Mouse (Mus musculus) midbrain, embryonic 10.5 days (tissue): ENCODE measurements around the gene 4930432M17Rik. TPM values are rescaled to one million over a fixed set of nuclear protein-coding genes. Genes with fewer than 3 reads are reported as not detected.

ENCODE experiments used
- DNase-seq: peaks from one replicate; pipeline ENCODE4 v3.0.0-alpha.2; 2017; ENCODE audit warnings: low spot score
- H3K27ac ChIP-seq: fragments of 300-500 bp; sonication (generic); replicated peaks from 2 replicates; pipeline ENCODE4 v1.5.1; 2016; ENCODE audit warnings: mild to moderate bottlenecking
- H3K27me3 ChIP-seq: fragments of 300-500 bp; sonication (generic); 2 replicates; pipeline ENCODE4 v1.6.1; 2016; ENCODE audit warnings: low read depth, mild to moderate bottlenecking; ENCODE audit not compliant: poor library complexity, severe bottlenecking
- H3K36me3 ChIP-seq: fragments of 300-500 bp; sonication (generic); 2 replicates; pipeline ENCODE4 v1.6.1; 2016; ENCODE audit warnings: mild to moderate bottlenecking, moderate library complexity
- H3K4me1 ChIP-seq: fragments of 300-500 bp; sonication (generic); 2 replicates; pipeline ENCODE4 v1.6.1; 2016
- H3K4me3 ChIP-seq: fragments of 300-500 bp; sonication (generic); 2 replicates; pipeline ENCODE4 v1.5.1; 2016; ENCODE audit warnings: mild to moderate bottlenecking, moderate library complexity
- H3K9me3 ChIP-seq: fragments of 300-500 bp; sonication (generic); replicated peaks from 2 replicates; pipeline ENCODE4 v1.6.1; 2016; ENCODE audit warnings: mild to moderate bottlenecking
- WGBS: fragments of 180-500 bp; shearing (Covaris S2); methylation state at CpG from one replicate; pipeline ENCODE4 v1.1.7; 2016; 5-methylcytosine and 5-hydroxymethylcytosine counted together
- polyA plus RNA-seq: library from polyadenylated mRNA; unstranded; fragments of >200 nt; fragmentation: Nextera tagmentation; extraction: Ambion mirVana; gene quantifications from 2 replicates; pipeline ENCODE4 v1.2.1, GENCODE M21; 2016

Gene 4930432M17Rik
- polyA plus RNA-seq, 1 experiment from 2014 or later: not detected

DNA sequence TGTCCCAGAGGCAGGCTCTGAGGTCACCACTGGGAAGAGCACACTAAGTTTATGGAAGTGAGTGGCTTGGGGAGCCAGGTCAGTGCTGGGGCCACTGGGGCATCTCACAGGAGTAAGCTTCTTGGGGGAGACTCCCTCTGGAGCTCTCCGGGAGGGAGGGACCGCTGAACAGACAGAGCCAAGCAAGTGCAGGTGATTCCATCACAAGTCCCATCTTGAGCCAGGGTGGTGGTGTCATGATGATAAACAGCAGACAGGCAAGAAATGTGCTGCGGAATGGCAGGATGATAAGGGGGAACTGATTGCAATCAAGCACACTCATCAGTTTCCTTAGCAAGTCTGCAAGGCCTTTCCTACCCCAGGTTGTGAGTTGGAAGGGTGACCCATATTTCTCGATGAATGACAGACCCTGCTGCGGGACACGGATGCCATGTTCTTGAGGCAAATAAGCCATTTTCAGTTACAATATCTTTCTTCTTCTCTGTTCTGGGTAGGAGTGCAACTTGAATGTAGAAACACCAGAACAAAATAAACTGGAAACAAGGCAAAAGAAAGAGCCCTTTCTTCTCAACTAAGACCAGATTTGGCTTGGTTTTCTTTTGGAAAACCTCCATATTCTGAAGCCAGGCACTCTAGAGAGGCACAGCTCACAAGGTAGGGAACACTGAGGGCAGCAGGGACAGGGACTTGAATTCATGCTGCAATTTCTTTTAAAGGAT is 45.3 kb downstream of the 4930432M17Rik start:
- no peaks in the 10 kb centered on the region for H3K36me3 ChIP-seq
- peaks cover 10% of the 10 kb centered on the region; the same call in 1 of the 2 replicates for H3K4me1 ChIP-seq
- H3K27me3 ChIP-seq: peaks cover 19% of the 10 kb centered on the region
- H3K9me3 ChIP-seq: no peaks in the 10 kb centered on the region
- H3K4me3 ChIP-seq: no peak overlapping the region
- no peak overlapping the region for H3K27ac ChIP-seq
- no peak for DNase-seq
- 92% methylated on average over 6 of the region's 6 CpGs for WGBS

DNA sequence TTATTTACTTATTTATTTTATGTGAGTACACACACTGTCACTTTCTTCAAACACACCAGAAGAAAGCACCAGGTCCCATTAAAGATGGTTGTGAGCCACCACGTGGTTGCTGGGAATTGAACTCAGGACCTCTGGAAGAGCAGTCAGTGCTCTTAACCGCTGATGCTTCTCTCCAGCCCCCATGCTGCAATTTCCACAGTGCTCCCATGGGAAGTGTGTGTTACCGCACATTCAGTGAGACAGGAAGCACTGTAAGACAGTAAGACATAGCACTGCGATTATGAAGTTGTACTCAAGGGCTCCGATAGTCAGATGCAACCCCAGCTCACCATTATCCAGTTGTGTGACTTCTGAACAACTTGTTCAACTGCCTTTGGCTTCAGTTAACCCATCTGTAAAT is 45.9 kb downstream of the 4930432M17Rik start:
- no peaks in the 10 kb centered on the region for H3K9me3 ChIP-seq
- no peak overlapping the region for H3K4me3 ChIP-seq
- WGBS: 88% methylated on average over 5 of the region's 5 CpGs
- H3K36me3 ChIP-seq: no peaks in the 10 kb centered on the region
- no peak overlapping the region for H3K27ac ChIP-seq
- no peak for DNase-seq
- H3K4me1 ChIP-seq: peaks cover 16% of the 10 kb centered on the region
- H3K27me3 ChIP-seq: peaks cover 24% of the 10 kb centered on the region

DNA sequence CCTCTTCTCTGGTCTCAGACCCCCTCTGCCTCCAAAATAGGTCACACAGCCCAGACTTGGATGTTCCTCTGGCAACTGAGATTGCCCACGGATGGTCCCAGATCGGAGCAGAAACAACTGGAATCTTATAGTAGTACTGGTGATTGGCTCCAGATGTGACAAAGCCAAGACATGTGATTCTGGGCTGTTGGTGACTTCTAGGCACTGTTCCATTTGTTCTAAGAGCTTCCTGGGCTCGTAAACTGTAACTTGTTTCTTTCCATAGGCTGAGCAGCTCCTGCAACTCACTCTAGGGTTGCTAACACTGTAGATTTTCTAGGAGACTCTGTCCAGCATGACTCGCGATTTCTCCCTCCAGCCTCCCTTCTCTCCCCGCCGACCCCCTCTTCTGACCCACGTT is 48.1 kb downstream of the 4930432M17Rik start:
- no peak overlapping the region for H3K4me3 ChIP-seq
- WGBS: 77% methylated on average over 8 of the region's 8 CpGs
- no peaks in the 10 kb centered on the region for H3K9me3 ChIP-seq
- H3K36me3 ChIP-seq: no peaks in the 10 kb centered on the region
- peaks cover 45% of the 10 kb centered on the region for H3K27me3 ChIP-seq
- DNase-seq: no peak
- peaks cover 34% of the 10 kb centered on the region for H3K4me1 ChIP-seq
- H3K27ac ChIP-seq: no peak overlapping the region; the same call in 1 of the 2 replicates

DNA sequence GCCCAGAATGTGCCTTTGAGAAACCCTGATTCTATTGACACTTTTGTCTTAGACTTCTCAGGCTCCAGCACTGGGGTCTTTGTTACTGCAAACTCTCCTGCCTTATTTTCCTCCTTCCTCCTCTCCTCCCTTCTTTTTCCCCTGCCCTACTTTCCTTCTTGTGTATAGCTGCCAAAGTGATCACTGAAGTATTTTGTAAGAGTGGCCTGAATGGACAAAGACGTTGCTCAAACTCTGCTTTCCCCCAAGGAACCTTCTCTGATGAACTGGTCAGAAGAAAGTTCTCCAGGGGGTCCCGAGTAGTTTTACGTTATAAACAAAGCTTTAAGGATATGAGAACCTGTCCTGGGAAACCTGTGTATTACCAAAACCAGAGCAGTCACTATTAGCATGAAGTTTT is 49.1 kb downstream of the 4930432M17Rik start:
- Histone ChIP-seq H3K36me3 (no peaks in the 10 kb centered on the region), H3K9me3 (no peaks in the 10 kb centered on the region), H3K4me3 (no peak overlapping the region), H3K4me1 (peaks cover 44% of the 10 kb centered on the region), H3K27me3 (peaks cover 56% of the 10 kb centered on the region), H3K27ac (no peak overlapping the region)
- 82% methylated on average over 3 of the region's 3 CpGs for WGBS
- DNase-seq: no peak

DNA sequence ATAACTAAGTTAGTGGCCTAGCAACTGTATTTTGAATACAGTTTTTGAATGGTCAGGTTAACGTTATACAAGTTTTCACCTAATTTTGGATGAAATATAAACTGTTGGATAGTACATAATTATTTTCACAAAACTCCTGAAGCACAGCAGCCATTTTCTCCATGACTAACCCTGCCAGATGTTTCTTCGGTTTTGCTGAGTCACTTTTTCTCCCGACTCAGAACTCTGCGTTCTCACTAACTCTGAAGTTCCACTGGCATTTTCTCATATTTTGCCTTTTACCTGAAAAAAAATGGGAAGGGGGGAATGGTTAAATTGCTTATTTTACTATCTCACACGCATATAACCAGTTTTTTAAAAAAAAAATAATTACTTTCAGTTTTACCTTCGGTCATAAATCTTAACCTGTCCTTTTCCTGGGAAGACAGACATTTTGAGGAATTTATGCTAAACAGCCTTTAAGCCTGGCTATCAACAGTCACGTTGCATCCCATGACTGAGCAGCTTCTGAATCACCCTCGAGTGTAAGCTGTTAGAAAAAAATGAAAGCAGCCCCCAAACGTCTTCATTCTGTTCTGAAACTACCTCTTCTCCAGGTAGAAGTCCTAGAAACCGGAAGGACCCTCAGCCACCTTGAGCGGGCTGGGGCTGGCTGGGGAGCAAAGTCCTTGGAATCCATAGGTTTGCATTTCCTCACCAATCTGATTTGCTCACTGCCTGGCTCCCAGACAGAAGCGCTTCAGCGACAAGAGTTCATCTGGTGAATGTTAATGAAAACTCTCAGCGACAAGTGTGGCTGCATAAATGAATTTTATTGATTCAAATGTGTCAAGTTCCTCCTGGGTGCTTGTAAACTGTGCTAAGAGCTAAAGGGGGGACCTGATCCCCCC is 50.5 kb downstream of the 4930432M17Rik start:
- Histone ChIP-seq H3K36me3 (no peaks in the 10 kb centered on the region), H3K27ac (no peak overlapping the region), H3K27me3 (peaks cover 69% of the 10 kb centered on the region), H3K4me3 (no peak overlapping the region), H3K9me3 (no peaks in the 10 kb centered on the region), H3K4me1 (peaks cover 45% of the 10 kb centered on the region)
- DNase-seq: no peak
- WGBS: 58% methylated on average over 14 of the region's 14 CpGs

DNA sequence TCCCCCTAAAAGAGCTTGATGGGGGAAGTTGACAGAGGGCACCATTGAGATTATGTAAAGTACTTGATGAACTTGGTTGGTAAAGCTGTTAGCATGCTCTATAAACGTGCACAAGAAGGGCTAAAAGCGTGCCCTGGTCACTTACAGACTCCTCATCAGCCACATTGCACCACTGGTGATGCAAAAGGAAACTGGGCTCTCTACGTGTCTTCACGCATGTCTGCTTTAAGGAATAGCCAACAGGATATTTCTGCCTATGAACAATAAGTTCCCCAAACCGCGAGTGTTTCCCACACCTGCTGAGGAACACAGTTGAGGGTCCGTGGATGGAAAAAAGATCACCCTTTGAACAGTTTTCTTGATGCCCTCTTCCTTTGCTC is 51.1 kb downstream of the 4930432M17Rik start:
- no peak overlapping the region for H3K4me3 ChIP-seq
- H3K4me1 ChIP-seq: peaks cover 45% of the 10 kb centered on the region
- H3K9me3 ChIP-seq: no peaks in the 10 kb centered on the region
- 67% methylated on average over 7 of the region's 7 CpGs for WGBS
- no peak overlapping the region for H3K27ac ChIP-seq
- no peaks in the 10 kb centered on the region for H3K36me3 ChIP-seq
- no peak for DNase-seq
- peaks cover 74% of the 10 kb centered on the region for H3K27me3 ChIP-seq

DNA sequence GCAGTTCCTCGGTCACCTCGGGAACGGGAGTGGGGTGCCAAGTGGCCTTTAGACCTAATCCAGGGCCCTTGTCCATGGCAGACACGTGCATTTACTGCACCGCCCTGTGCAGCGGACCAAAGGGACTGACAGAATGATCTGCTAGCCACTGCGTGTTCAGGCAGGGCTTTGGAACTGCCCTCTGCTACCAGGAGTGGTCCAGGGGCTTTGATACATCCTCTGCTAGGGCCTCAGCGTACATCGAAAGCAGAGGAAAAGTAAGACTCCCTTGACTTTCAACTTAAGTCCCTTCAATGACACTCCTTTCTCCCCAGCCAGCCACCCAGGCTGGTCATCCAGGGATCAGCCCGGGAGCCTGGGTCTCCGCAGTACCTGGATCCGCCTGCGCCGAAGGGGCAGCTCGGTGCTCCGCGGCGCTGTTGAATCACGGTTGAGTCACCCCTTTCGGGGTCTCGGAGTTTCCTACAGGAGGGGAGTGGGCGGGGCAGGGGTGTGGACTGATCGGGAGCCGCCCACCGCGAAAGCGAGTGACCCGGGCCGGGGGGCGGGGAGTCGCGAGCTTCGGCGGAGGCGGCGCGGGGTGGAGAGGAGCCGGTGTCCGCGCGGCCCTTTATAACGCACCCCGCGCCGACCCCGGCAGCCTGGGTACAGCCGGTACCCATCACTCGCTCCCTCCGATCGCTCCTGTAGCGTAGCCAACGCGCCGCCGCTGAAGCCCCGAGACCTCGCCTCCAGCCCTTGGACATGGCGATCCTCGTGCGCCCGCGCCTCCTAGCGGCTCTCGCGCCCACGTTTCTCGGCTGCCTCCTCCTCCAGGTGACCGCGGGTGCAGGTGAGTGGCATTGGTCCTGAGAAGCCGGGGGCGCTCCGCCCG is 52.6 kb downstream of the 4930432M17Rik start, which contains the start of gene F3:
Gene F3 (plus strand): TSS at position 567 of the 874 bp plus-strand sequence.
- Histone ChIP-seq H3K27me3 (peaks cover 81% of the 10 kb centered on the region), H3K36me3 (no peaks in the 10 kb centered on the region), H3K27ac (peak within 1 kb of the TSS; percentile 82), H3K4me3 (peak within 1 kb of the TSS; percentile 71), H3K9me3 (no peaks in the 10 kb centered on the region), H3K4me1 (peaks cover 45% of the 10 kb centered on the region)
- peak; percentile 86 for DNase-seq
- WGBS: under 1% methylated on average over 72 of the region's 73 CpGs

DNA sequence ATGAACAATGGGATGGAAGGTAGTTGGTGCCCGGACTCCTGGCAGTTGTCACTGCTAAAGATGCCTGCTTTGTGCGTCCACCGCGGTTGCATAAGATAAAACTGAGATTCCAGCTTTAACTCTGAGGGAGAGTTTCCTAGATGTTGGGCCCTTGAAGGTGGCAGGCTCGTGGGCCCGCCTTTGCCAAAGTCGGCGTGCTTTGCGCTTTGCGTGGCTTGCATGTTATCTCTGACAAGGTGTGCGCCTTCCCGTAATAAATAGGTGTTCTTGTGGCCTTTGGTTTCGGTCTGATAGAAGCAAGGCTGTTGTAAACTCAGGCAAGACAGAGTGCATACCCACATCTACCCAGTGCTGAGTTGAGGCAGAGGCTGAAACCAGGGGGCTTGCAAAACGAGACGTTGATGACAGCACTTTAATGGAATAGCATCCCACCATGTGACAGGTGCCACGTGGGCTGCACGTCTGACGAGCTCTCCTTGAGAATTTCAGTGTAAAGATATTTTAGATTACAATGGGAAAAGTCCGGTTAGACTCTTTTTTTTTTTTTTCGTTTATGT is 53.5 kb downstream of the 4930432M17Rik start:
- H3K27ac ChIP-seq: peak overlapping the region; percentile 82

DNA sequence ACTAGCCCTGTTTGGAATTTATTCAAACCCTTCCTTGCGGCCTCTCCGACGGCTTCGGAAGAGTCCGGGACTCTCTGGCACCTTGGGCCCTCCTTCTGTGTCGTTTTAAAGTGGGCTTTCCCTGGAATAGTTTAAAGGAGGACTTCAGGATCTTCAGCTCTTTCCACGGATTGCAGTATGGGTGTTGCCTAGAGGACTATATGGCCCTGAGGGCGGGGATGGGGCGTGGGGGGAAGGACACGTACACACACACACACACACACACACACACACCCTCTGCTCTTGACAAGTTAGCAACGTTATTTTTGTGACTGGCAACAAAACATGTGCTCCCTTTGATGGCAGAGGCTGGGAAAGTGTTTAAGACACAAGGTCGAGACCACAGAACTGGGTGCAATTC is 54.0 kb downstream of the 4930432M17Rik start:
- Histone ChIP-seq H3K4me3 (peak overlapping the region; percentile 71), H3K9me3 (no peaks in the 10 kb centered on the region), H3K4me1 (peaks cover 44% of the 10 kb centered on the region), H3K27ac (no peak overlapping the region), H3K36me3 (no peaks in the 10 kb centered on the region), H3K27me3 (peaks cover 80% of the 10 kb centered on the region)
- no peak for DNase-seq
- WGBS: 40% methylated on average over 12 of the region's 12 CpGs

More for the DNA sequence above, 53.5 kb downstream of the 4930432M17Rik start:
- H3K36me3 ChIP-seq: no peaks in the 10 kb centered on the region
- peaks cover 79% of the 10 kb centered on the region for H3K27me3 ChIP-seq
- no peak for DNase-seq
- H3K9me3 ChIP-seq: no peaks in the 10 kb centered on the region
- peak overlapping the region; percentile 71 for H3K4me3 ChIP-seq
- 8% methylated on average over 20 of the region's 20 CpGs for WGBS
- peaks cover 49% of the 10 kb centered on the region for H3K4me1 ChIP-seq

DNA sequence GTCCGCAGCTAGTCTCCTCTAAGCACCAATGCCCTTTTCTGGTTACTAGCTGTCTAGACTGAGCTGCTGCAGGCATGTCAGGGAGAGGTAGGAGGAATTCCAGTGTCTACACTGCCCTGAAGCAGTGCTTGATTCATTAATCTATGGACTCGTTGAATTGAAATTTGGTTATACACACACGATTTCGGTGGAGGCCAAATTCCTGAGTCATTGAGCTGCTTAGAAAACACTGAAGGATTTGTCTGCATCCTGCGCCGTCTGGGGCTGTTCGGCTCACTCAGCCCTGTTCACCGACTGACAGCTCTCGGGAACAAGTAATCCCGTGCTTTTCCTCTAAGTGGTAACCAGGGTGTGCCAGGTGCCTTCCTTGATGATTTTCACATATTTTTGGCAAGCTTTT is 55.1 kb downstream of the 4930432M17Rik start:
- 83% methylated on average over 10 of the region's 10 CpGs for WGBS
- no peak for DNase-seq
- peaks cover 73% of the 10 kb centered on the region for H3K27me3 ChIP-seq
- H3K36me3 ChIP-seq: no peaks in the 10 kb centered on the region
- no peak overlapping the region for H3K4me3 ChIP-seq
- H3K9me3 ChIP-seq: no peaks in the 10 kb centered on the region
- peaks cover 40% of the 10 kb centered on the region for H3K4me1 ChIP-seq
- no peak overlapping the region for H3K27ac ChIP-seq

DNA sequence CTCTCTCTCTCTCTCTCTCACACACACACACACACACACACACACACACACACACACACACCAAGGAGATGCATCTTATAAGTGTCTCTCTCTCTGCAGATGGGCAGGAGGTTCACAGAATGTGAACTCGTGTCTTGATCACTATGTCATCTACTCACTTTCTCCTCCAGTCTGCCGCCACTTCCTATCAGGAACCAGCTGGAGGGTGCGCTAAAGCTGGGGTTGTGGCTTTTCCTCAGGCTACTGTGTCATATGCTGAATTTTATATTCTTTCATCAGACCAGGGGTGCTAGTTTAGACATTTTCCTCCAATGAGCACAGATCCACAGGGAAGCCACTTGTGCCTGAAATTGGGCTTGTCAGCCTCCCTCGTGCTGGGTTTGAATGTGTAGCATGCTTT is 59.1 kb downstream of the 4930432M17Rik start:
- peaks cover 33% of the 10 kb centered on the region for H3K27me3 ChIP-seq
- H3K36me3 ChIP-seq: peaks cover 4% of the 10 kb centered on the region; the same call in 1 of the 2 replicates
- no peaks in the 10 kb centered on the region for H3K9me3 ChIP-seq
- 87% methylated on average over 4 of the region's 4 CpGs for WGBS
- no peak overlapping the region for H3K4me3 ChIP-seq
- no peak for DNase-seq
- no peak overlapping the region for H3K27ac ChIP-seq
- H3K4me1 ChIP-seq: peaks cover 7% of the 10 kb centered on the region; the same call in 1 of the 2 replicates
